Mouse (Mus musculus) E14TG2a.4 (cell line): ENCODE data around the gene Lsamp.

ENCODE experiments used
- CTCF ChIP-seq: conservative IDR thresholded peaks from 2 replicates; pipeline ENCODE4 v1.5.1; 2014; ENCODE audit warnings: low read length
- NANOG ChIP-seq: IDR thresholded peaks from 2 replicates; pipeline ENCODE4 v1.6.1; 2014; ENCODE audit warnings: borderline replicate concordance, low read length, mixed read lengths

DNA sequence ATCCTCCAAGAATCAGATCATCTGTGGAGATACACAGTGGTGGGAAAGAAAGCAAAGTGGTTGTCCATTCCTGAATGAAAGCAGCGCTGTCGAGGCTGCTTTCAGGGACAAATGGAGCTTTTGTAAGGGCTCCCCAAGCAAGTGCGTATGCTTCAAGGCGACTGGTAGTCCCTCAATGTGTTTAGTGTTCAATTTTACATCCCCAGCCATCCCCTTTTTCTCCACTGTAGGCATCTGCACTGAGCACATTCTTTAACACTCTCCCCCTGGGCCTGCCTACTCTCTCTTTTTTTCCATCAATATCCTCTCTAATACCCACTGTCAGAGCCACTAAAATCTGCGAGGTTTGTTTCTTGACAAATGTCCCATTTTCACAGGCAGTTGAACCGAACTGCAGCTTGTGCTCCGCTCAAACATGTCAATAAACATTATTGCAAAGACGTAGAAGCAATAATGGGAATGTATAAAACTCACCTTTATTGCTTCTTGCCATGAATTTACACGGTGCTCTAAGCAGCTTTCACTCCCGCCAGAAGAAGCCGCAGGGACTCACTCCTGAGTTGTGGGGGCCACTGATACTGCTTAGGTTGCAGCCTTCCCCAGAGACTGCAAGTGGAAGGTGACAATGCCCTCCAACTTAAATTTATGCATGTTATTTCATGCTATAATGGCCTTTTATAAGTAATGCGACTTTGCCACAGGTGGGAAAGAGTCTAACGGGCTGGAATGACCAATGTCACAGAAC, 250.2 kb downstream of the Lsamp start:
- TF ChIP-seq CTCF, result no peak
- no peak for TF ChIP-seq NANOG
